Mouse (Mus musculus): ENCODE data around the gene Arhgdib.

Arhgdib gene

DNA sequence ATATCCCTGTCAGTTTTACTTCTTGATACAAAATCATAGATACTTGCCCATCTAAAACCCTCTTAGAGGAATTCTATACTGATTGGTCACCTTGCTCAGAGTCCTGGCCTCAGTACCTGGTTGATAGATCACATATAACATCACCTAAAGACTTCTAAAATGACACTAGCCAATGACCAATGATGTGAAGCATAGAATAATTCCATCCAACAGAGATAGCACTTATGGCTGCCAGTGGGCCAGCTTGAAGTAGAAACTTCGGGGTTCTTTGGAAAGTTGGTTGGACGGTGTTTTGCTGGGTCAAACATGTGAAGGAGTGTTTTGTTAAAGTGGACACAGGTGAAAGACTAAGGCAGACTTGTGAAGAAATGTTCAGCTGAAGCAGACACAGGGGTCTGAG is 8.5 kb upstream of the Arhgdib start:
- DNase-seq (ENCODE audit: low spot score in 2 of 2) = no peak

DNA sequence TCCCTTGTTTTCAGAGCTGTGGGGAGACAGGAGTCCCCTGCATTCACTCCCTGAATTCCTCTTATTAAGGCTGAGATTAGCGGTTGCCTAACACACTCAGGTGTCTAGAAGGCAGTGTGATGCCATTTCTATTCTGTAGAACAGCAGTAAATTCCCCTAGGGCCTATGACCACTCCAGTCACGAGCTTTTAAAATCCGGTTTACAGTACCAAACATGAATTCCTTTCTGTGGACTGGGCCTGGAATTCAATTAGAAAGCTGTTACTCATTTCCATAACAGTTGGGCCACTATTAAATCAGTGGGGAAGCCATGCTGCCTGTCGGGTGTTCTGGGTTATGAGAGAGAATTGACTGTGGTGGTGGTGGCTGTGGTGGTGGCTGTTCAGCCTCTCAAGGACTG is 6.0 kb upstream of the Arhgdib start:
- no peak for DNase-seq (ENCODE audit: low spot score in 2 of 2)

DNA sequence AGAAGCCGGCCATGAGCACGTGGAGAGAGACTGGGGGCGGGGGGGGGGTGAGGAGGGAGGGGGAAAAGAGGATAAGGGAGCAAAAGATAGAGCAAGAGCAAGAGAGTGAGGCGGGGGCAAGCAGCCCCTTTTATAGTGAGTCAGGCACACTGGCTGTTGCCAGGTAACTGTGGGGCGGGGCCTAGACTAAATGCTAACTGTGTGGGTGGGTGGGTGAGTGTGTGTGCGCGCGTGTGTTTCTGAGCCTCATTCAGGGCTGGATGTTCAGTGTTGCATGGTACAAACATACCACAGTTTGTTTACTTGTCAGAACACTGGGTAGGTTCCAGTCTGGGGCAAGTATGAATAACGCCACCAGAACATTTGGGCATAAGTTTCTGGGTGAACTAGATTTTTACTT is 5.2 kb upstream of the Arhgdib start:
- peak; percentile 54 to 55 for DNase-seq (ENCODE audit: low spot score in 2 of 2)

DNA sequence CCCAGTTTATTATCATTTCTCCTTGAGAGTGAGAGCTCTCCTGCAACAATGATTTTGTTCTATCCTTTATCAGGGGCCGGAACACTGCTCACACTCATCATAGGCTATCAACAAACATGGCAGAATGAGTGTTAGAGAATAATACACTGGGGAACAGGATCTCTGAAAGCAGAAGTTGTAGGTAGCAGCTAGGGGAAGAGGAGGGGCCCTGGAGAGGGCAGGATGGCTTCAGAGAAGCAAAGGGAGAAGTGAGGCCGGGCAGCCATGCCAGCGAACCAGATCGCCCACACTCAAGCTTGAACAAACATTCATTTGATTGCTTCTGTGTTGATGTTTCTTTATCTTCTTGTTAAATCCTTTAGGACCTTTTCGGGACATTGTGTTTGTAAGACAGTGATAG is 4.5 kb upstream of the Arhgdib start:
- DNase-seq (ENCODE audit: low spot score in 2 of 2) = no peak

DNA sequence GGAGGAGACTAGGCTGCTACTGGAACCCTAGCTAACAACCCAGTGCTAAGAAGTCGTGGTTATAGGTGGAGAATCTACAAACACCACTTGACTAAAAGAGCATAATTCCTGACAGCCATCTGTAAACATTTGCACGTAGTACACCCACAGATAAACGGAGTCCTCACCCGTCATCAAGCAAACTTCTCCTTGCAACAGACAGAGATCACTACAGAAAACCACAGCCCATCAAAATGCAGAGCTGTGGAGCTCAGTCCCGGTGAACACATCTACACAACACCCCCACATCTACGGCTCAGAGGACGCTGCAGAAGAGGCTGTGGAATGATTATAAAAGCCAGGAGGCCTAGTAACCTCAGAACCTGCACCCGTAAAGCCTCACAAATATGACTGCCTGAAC is 2.8 kb upstream of the Arhgdib start:
- no peak for DNase-seq (ENCODE audit: low spot score in 2 of 2)

DNA sequence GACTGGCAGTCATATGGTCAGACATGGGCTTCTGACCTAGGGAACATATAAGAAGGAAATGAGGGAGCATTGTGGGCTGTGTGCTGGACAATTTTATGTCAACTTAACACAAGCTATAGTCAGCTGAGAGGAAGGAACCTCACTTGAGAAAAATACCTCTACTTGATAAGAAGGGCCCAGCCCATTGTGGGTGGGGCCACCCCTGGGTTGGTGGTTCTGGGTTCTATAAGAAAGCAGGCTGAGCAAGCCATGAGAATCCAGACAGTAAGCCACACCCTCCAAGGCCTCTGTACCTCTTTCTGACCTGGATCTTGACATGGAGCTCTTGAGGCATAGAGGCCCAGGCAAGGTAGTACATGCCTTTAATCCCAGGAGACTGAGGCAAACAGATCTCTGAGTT is 1.7 kb upstream of the Arhgdib start:
- no peak for DNase-seq (ENCODE audit: low spot score in 2 of 2)

DNA sequence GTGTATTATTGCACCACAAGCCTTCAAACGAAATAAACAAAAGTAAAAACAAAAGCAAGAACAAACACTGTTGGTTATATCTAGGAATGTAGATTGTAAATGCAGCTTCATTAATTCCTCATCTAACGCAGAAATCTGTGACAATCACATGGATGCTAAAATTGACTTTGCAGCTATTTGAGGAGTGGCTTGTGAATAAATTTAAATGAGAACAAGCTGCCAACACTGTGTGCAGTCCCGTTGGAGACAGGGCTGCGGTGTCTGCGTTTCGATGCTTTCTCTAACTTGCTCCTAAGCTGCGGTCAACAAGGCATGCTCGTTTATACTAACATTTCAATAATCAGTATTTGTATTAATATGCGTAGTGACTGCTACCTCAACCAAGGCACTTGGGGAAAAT is 581 bp upstream of the Arhgdib start:
- no peak for DNase-seq (ENCODE audit: low spot score in 2 of 2)

DNA sequence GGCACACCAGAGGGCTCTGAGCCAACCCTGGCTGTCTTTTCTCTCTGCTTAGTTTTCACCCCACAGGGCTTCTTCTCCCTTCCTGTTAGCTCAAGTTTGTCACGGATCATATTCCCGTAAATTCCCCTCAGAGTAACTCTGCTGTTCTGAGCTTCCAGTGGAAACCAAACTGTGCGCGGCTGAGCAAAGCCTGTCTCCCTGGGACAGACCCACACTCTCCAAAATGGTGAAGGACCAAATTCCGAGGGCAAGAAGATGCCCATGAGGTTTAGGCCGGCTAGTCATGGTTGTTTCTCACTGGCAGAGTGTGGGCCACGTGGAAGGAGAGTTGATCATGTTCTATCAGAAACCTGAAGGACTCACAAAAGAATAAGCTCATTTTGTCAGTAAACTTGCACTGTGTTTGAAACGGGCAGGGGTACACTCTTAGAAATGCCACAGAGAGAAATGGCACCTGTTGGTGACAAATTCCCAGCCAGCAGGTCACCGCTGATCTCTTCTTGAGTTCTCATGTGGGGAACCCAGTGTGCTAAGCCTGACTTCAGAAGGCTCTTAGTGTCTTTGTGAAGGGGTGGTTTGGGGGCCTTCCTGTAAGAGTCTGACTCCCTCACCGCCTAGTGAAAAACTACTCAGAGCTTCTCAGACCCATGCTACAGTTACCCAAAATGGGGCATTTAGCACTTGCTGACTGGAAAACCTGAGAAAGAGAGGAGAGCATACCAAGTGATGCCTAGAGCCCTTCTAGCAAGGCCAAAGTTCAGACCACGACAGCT is 1.3 kb downstream of the Arhgdib start:
- no peak for DNase-seq (ENCODE audit: low spot score in 2 of 2)

DNA sequence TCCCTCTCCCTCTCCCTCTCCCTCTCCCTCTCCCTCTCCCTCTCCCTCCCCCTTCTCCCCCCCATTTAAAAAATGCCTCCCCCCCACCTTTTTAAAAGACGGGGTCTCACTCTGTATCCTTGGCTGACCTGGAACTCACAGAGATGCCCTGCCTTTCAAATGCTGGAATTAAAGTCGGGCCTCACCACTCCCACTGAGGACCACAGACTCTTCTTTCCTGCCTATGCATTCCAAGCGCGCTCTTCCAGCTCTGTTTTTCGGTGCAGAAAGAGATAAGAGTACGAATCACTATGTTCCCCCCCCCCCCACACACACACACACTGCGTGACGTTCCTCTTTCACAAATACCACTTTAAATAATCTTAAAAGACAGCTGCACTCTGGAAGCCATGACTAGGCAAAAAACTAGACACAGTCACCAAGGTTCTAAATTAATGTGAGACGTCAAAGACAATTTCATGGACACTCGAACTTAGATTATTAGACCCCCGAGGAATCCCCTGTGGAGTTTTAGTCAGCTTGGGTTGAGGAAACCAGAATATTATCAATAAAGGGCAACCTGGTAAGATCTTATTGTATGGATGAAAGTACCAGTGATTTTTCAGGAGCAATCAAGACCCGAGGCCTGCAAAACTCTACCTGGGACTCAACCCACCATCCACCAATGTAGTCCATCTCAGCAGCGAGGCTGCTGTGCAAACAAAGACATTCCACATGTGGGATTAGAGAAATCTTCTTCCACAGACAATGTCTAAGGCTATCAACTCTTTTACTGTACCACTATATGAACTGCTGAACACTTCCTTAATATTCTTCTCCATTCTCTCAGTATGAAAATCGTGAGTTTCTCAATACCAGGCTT is 2.1 kb downstream of the Arhgdib start:
- DNase-seq (ENCODE audit: low spot score in 2 of 2) = no peak

DNA sequence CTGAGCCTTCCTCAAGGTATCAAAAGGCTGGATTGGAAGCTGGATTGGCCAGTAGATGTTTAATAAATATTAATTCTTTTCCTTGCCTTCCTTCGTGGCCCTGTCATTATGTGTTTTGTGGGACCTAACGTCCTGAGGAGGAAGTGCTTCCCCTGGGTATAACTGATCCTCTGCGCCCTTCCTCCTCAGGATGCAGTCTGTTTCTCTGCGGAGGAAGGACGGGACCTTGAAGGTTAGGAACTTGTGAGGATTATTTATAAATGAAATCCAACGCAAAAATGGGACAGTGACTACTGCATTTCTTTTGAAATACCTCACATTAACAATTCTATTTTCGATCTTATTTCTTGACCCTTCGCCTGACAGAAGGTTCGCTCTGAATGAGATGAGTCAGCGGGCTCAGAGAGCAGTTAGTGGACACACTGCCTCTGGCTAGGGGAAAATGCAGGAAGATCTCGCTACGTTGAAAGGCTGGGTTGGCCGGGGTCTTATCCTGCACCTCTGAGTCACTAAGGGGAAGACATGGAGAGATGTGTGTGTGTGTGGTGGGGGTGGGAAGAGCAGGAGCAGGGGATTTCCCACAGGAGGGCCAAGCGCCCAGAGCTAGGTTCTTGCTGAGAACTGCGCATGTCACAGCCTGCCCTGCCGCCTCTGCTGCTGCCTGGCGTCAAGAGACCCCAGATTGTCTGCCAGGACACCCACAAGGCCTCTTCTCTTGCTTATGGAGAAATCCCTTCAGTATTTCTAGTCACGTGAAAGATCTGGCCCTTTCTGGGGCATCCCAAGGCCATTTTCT is 3.2 kb downstream of the Arhgdib start:
- DNase-seq (ENCODE audit: low spot score in 2 of 2) = no peak

DNA sequence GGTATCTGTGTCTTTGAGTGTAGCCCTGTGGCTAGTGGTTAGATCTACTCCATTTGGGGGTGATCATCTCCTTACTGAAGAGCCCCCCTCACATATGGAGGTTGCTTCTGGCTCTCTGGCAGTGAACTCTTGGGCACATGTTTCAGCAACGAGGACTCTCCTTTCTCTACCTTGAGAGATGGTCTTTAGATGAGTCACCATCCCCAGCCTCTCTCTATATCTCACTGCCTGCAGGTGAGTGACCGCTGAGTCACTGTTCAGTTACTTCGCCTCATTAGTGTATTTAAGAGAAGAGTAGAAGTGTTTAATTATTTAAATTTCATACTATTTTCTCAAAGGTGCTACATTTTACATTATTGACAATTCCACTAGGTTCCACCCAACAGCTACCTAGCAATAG is 4.6 kb downstream of the Arhgdib start:
- DNase-seq (ENCODE audit: low spot score in 2 of 2) = no peak

DNA sequence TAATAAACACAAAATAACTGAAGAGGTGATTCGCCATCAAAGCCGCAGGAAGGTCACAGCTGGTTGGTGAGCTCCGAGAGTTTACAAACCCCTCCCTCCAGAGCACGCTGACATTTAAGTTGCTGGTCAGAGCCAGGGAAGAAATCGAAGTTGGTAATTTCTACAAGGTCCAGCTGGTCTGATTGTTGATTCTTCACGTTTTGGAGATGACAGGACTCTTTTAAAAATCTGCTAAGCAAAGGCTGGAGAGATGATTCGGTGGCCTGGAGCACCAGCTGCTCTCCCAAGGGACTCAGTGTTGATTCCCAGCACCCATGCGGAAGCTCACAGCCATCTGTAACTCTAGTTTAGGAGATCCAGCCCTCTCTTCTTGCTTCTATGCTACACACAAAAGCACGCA is 5.3 kb downstream of the Arhgdib start:
- no peak for DNase-seq (ENCODE audit: low spot score in 2 of 2)

DNA sequence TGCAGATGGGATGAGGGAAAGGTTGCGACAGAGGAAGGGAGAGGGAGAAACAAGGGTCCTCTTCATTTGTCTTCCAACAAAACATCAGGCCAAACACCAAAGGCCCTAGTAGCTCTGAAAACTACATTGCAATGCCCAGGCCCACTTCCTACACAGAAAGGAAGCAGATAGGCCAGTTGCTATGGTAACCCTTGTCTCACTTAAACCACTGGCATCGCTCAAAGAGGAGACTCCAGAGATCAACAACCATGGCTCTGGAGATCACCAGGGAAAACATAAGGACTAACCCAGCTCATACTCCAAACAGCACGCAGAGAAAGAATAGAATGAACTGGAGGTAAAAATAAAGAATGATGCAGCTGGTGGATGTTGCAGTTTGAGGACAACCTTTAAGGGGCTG is 6.5 kb downstream of the Arhgdib start:
- DNase-seq (ENCODE audit: low spot score in 2 of 2) = no peak

DNA sequence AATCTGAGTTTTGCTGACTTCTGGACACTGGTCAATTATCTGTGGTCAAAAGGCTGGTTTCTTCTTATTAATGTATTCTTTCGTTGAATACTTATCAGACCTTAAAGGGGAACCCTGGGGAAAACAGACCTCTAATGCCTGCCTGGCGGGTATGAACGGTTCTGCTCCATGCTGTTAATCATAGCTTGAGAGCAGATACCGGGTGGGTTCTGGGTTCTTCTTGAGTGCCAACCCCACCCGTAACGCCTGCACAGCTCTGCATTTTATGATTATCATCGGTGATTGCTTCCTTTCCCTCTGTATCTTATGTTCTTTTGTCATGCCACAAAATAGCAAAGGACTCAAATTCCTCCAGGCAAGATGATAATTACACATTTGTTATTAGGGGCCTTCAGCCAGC is 7.6 kb downstream of the Arhgdib start:
- DNase-seq (ENCODE audit: low spot score in 2 of 2) = no peak

DNA sequence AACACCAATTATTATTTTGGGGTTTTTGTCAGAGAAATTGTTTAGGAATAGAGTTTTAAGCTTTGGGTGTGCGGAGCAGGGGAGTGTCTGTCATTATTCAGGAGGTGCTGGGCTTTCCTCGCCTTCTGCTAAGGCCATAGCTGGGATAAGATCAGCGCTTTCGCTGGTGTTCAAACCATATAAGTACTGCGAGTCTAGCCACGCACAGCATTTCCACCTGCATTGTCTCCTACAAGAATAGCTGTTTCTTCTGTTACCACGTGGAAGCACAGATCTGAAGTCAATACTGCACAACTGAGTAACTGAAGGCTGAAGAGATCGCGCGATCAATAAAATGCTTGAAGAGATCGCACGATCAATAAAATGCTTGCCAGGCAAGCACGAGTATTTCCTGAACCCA is 10.5 kb downstream of the Arhgdib start:
- no peak for DNase-seq (ENCODE audit: low spot score in 2 of 2)

DNA sequence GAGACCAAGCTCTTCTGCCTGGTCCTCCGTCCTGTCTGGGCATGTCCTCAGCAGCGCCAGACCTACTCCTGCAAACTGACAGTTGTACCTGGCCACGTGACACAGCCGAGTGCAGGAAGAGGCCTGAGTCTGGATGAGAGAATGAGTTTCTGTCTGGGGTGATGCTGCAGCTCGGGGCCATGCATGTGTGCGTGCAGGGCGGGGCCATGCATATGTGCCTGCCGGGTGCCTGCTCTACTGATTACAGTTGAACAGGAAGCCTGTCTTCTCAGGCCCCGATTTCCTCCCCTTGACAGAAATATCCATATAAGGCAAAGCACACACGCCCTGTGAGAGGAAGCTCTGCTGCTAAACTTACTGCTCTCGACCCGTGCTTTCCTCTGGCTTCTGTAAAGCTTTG is 11.0 kb downstream of the Arhgdib start:
- DNase-seq (ENCODE audit: low spot score in 2 of 2) = no peak

DNA sequence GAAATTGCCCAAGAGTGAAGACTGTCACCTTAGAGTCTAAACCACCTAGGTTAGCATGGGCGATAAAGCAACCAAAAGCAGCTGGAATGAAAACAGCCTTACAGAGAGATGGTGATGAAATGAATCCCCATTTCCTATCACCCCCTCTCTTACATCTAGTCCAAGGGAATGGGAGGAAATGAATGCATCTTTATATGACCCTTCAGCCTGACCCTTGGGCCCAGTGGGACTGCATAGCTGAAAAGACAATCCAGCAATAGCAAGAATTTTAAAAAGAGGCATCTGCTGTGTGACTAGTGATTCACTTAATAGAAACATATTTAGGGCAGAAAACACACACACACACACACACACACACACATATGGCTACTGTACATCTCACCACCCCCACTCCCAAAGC is 14.1 kb downstream of the Arhgdib start:
- no peak for DNase-seq (ENCODE audit: low spot score in 2 of 2)

DNA sequence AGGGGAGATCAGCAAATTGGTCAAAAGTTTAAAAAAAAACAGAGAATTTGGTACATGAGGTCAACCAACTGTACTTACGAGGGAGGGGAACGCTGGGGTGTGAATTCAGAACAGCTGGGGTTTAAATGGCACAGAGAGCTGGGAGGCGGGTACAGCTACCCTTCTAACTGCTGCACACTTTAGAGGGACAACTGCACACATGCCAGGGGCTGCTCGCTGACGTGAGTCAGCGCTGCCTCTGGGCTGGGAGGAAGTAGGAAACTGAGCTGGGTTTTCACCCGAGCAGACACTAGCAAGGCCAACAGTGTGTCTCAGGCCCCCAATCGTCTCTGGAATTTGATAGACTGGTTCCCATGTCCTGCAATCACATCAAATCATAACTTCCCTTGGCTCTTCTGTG is 16.6 kb downstream of the Arhgdib start:
- DNase-seq (ENCODE audit: low spot score in 2 of 2) = no peak

DNA sequence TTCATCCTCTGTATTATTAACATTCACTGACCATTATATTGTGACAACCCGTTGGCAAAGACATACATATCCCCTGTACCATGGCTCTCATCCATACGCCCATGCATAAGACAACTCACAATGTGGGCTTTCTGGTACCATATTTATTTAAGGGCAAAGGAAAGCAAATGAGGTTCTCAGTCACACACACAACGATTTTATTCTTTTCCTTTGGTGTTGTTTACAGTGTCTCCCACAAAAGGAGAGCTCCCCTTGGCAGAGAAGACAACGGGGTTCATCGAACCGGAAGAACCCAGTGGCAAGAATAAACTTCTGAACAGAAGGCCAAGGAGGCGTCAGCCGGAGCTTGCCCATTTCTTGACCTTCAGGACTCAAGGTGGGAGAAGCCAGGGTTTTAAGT is 18.2 kb downstream of the Arhgdib start, which contains the start of gene Pde6h:
Gene Pde6h (plus strand): TSS at position 301 of the 400 bp plus-strand sequence.
- no peak for DNase-seq (ENCODE audit: low spot score in 2 of 2)

DNA sequence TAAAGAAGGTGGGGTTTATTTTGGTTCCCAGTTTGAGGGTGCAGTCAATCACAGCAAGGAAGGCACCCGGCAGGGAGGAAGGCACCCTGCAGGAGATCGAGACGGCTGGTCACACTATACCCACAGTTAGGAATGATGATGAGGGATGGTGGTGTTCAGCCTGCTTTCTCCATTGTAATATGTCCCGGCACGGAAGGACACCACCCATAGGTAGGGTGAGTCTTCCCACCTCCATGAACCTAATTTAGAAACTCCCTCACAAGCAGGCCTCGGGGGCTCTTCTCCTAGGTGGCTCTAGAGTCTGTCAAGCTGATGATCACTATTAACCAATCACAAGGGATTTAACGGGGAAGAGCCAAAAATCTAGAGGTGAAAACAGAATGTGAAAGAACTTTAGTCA is 18.8 kb downstream of the Arhgdib start:
- DNase-seq (ENCODE audit: low spot score in 2 of 2) = no peak

DNA sequence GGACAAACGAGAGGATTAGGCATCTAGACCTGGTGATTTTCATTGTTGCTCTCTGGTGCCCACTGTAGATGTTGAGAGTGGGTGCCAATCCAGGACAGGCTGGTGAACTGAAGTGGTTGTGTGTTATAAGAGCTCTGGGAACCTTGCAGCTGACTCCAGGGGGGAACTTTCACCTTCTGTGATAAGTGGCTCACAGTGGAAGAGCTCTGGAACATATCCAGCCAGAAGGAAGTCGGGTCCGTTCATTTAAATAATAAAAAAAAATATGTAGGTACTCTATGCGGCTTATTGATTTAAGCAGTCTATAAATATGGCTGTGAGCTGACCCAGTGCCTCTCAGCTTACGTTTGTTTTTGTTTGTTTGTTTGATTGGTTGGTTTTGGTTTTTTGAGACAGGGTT is 19.6 kb downstream of the Arhgdib start, which contains the start of gene Erp27:
Gene Erp27 (minus strand): TSS at position 101 of the 400 bp plus-strand sequence.
- no peak for DNase-seq (ENCODE audit: low spot score in 2 of 2)

DNA sequence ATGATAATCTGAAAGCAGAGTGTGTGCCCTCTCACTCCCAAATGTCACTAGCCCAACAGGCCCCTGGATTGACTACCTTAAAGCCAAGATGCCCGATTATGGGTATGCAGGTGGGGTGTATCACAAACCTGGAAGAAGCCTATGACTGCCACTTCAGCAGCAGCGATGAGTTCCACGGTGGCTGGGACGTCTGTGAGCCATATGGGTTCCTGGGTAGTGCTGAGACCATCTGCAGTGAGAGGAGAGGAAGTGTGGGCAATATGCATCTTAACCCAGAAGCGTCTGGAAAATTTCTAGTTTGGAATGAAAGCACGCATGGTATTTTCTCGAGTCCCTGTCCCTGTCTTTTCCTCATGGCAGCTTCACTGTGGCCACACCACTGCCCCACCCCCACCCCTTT is 20.1 kb downstream of the Arhgdib start:
- DNase-seq (ENCODE audit: low spot score in 2 of 2) = no peak

All from frontal cortex, postnatal 10 days (tissue).